Mouse (Mus musculus) hindbrain, embryonic 10.5 days (tissue): ENCODE data around the gene Grcc10. TPM values are rescaled to one million over a fixed set of nuclear protein-coding genes. Genes with fewer than 3 reads are reported as not detected.

Source experiments
- DNase-seq: peaks from one replicate; pipeline ENCODE4 v3.0.0-alpha.2; 2017; ENCODE audit warnings: low spot score
- H3K27ac ChIP-seq: fragments of 300-500 bp; sonication (generic); 2 replicates; pipeline ENCODE4 v1.5.1; 2016; ENCODE audit warnings: mild to moderate bottlenecking, moderate library complexity
- H3K27me3 ChIP-seq: fragments of 300-500 bp; sonication (generic); 2 replicates; pipeline ENCODE4 v1.6.1; 2016; ENCODE audit warnings: mild to moderate bottlenecking; ENCODE audit not compliant: poor library complexity, insufficient read depth, severe bottlenecking
- H3K36me3 ChIP-seq: fragments of 300-500 bp; sonication (generic); 2 replicates; pipeline ENCODE4 v1.6.1; 2016; ENCODE audit warnings: mild to moderate bottlenecking, moderate library complexity
- H3K4me1 ChIP-seq: fragments of 300-500 bp; sonication (generic); replicated peaks from 2 replicates; pipeline ENCODE4 v1.6.1; 2016; ENCODE audit warnings: mild to moderate bottlenecking
- H3K4me3 ChIP-seq: fragments of 300-500 bp; sonication (generic); 2 replicates; pipeline ENCODE4 v1.5.1; 2016; ENCODE audit warnings: mild to moderate bottlenecking, moderate library complexity
- H3K9me3 ChIP-seq: fragments of 300-500 bp; sonication (generic); 2 replicates; pipeline ENCODE4 v1.6.1; 2016; ENCODE audit warnings: mild to moderate bottlenecking, moderate library complexity
- WGBS: fragments of 180-500 bp; shearing (Covaris S2); methylation state at CpG from one replicate; pipeline ENCODE4 v1.1.7; 2016; 5-methylcytosine and 5-hydroxymethylcytosine counted together
- microRNA counts: library from miRNA; unstranded; fragments of <30 nt; microRNA quantifications from one replicate; lab custom pipeline; 2017
- polyA plus RNA-seq: library from polyadenylated mRNA; unstranded; fragments of >200 nt; fragmentation: Nextera tagmentation; extraction: Ambion mirVana; gene quantifications from 2 replicates; pipeline ENCODE4 v1.2.1, GENCODE M21; 2016

Grcc10 gene
- polyA plus RNA-seq, 1 experiment from 2014 or later, result 555 TPM

GRCm38 (mm10) chr6:124699962-124700610, 41.1 kb downstream of the Grcc10 start:
- H3K36me3 ChIP-seq, result peaks cover 77% of the 10 kb centered on the region
- DNase-seq, result no peak
- no peaks in the 10 kb centered on the region for H3K27me3 ChIP-seq
- H3K27ac ChIP-seq, result no peak overlapping the region
- peaks cover 5% of the 10 kb centered on the region; the same call in 1 of the 2 replicates for H3K4me1 ChIP-seq
- H3K9me3 ChIP-seq, result no peaks in the 10 kb centered on the region
- no peak overlapping the region for H3K4me3 ChIP-seq
- 84% methylated on average over 11 of the region's 11 CpGs for WGBS

- Histone ChIP-seq H3K36me3 (peaks cover 70% of the 10 kb centered on the region), H3K27me3 (no peaks in the 10 kb centered on the region), H3K4me1 (peaks cover 9% of the 10 kb centered on the region), H3K9me3 (no peaks in the 10 kb centered on the region), H3K4me3 (no peak overlapping the region), H3K27ac (no peak overlapping the region)
- DNase-seq, result no peak
- WGBS, result 81% methylated on average over 4 of the region's 4 CpGs
Observed at GRCm38 (mm10) chr6:124699366-124699765, 41.8 kb downstream of the Grcc10 start.

GRCm38 (mm10) chr6:124698751-124699150, 42.4 kb downstream of the Grcc10 start:
- H3K9me3 ChIP-seq, result no peaks in the 10 kb centered on the region
- H3K27me3 ChIP-seq, result no peaks in the 10 kb centered on the region
- no peak overlapping the region for H3K27ac ChIP-seq
- H3K4me1 ChIP-seq, result peaks cover 15% of the 10 kb centered on the region
- 83% methylated on average over 6 of the region's 6 CpGs for WGBS
- H3K36me3 ChIP-seq, result peaks cover 64% of the 10 kb centered on the region
- DNase-seq, result no peak
- H3K4me3 ChIP-seq, result no peak overlapping the region

GRCm38 (mm10) chr6:124696441-124697150, 44.6 kb downstream of the Grcc10 start:
- no peaks in the 10 kb centered on the region for H3K27me3 ChIP-seq
- peaks cover 42% of the 10 kb centered on the region for H3K36me3 ChIP-seq
- no peak for DNase-seq

DNA sequence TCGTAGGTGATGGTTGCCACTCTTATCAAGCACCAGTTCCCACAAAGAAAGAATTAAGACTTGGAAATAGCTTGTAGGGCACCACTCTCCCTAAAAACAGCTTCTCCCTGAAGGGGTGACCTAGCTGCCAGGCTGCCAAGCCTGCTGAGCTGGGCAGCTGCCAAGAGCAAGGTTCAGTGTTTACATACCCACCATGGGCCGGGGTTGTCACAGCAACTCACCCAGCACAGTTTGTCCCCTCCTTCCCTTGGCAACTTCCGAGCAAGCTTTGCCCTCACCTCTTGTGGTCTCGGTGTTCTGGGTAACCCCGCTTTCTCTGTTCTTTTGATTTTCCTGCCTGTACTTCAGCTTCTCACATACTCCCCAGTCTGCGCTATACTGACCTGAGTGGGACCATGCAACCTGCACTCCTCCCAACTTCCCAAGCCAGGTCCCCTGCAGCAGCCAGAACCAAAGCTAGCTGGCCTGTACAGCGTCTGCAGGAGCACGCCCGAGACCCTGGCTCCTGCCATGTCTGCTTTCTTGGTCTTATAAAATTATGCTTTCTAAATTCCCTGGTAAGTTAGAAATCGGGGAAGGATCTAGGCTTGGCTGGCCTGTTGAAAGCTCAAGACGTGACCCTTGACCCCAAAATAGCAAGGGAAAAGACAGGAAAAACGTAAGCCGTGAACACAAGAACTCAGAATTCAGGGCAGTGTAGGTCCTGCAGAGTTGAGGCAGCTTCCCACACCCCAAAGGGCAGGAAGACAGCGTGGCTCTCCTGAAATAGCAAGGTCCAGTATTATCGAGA, 46.8 kb downstream of the Grcc10 start:
- Histone ChIP-seq H3K27ac (no peak overlapping the region; the same call in 1 of the 2 replicates), H3K9me3 (no peaks in the 10 kb centered on the region), H3K36me3 (peaks cover 20% of the 10 kb centered on the region), H3K27me3 (no peaks in the 10 kb centered on the region), H3K4me1 (peaks cover 15% of the 10 kb centered on the region), H3K4me3 (no peak overlapping the region)
- no peak for DNase-seq
- WGBS, result 79% methylated on average over 15 of the region's 15 CpGs

More at GRCm38 (mm10) chr6:124696441-124697150, 44.6 kb downstream of the Grcc10 start:
- Histone ChIP-seq H3K9me3 (no peaks in the 10 kb centered on the region), H3K27ac (no peak overlapping the region), H3K4me1 (peaks cover 15% of the 10 kb centered on the region), H3K4me3 (no peak overlapping the region)
- 92% methylated on average over 7 of the region's 7 CpGs for whole genome bisulfite sequencing

- H3K4me3 ChIP-seq, result no peak overlapping the region
- H3K36me3 ChIP-seq, result peaks cover 10% of the 10 kb centered on the region
- H3K27ac ChIP-seq, result no peak overlapping the region
- no peaks in the 10 kb centered on the region for H3K9me3 ChIP-seq
- no peaks in the 10 kb centered on the region for H3K27me3 ChIP-seq
- WGBS, result 75% methylated on average over 15 of the region's 15 CpGs
- no peak for DNase-seq
- peaks cover 15% of the 10 kb centered on the region for H3K4me1 ChIP-seq
Observed at GRCm38 (mm10) chr6:124693243-124693981, 47.8 kb downstream of the Grcc10 start.

GRCm38 (mm10) chr6:124690517-124690916, 50.7 kb downstream of the Grcc10 start:
- peaks cover 10% of the 10 kb centered on the region for H3K4me1 ChIP-seq
- H3K27ac ChIP-seq, result no peak overlapping the region
- no peak for DNase-seq
- no peak overlapping the region for H3K4me3 ChIP-seq
- WGBS, result 96% methylated on average over 3 of the region's 3 CpGs
- H3K36me3 ChIP-seq, result peaks cover under 1% of the 10 kb centered on the region; the same call in 1 of the 2 replicates
- H3K9me3 ChIP-seq, result no peaks in the 10 kb centered on the region
- no peaks in the 10 kb centered on the region for H3K27me3 ChIP-seq

MicroRNA genes within 50 kb of the gene (microRNA counts, 519-probe panel; counts per million panel counts)
- 1,255 counts per million, percentile 77 among the panel's probes with 10 or more counts for microRNA mmu-miR-141 (lab: Ali Mortazavi, UCI)
- 1,255 counts per million, percentile 77 among the panel's probes with 10 or more counts for microRNA mmu-miR-200c (lab: Ali Mortazavi, UCI)

Other genes with a start within 250 kb of the Grcc10 start
- gene C1rl, start 248.3 kb downstream of the Grcc10 start, polyA plus RNA-seq, result 0.14 and 0.47 TPM in 2 replicates
- gene C1ra, start 229.0 kb downstream of the Grcc10 start, polyA plus RNA-seq, result 0.06 and 0.33 TPM in 2 replicates
- gene C1s1, start 199.0 kb downstream of the Grcc10 start, polyA plus RNA-seq, result 0.51 and 0.75 TPM in 2 replicates
- gene C1rb, start 171.1 kb downstream of the Grcc10 start, polyA plus RNA-seq, result not detected in 2 replicates
- not detected in 2 replicates for gene C1s2, start 105.3 kb downstream of the Grcc10 start, polyA plus RNA-seq
- gene Lpcat3, start 78.3 kb downstream of the Grcc10 start, polyA plus RNA-seq, result 39.6 and 43.6 TPM in 2 replicates
- 215 and 232 TPM in 2 replicates for gene Emg1, start 29.2 kb downstream of the Grcc10 start, polyA plus RNA-seq
- 410 and 445 TPM in 2 replicates for gene Phb2, start 29.0 kb downstream of the Grcc10 start, polyA plus RNA-seq
- 7.9 and 8.2 TPM in 2 replicates for gene Ptpn6, start 2.7 kb downstream of the Grcc10 start, polyA plus RNA-seq
- gene Gm45234, start 14.6 kb upstream of the Grcc10 start, polyA plus RNA-seq, result not detected in 2 replicates
- gene Atn1, start 15.2 kb upstream of the Grcc10 start, polyA plus RNA-seq, result 11.2 and 13.0 TPM in 2 replicates
- gene Eno2, start 28.3 kb upstream of the Grcc10 start, polyA plus RNA-seq, result 3.4 and 5.4 TPM in 2 replicates
- 2.5 and 4.8 TPM in 2 replicates for gene Lrrc23, start 38.4 kb upstream of the Grcc10 start, polyA plus RNA-seq
- gene Spsb2, start 67.3 kb upstream of the Grcc10 start, polyA plus RNA-seq, result 8.3 and 8.7 TPM in 2 replicates
- gene Tpi1, start 72.9 kb upstream of the Grcc10 start, polyA plus RNA-seq, result 794 and 931 TPM in 2 replicates
- 206 and 211 TPM in 2 replicates for gene Usp5, start 88.1 kb upstream of the Grcc10 start, polyA plus RNA-seq
- 232 and 255 TPM in 2 replicates for gene Cdca3, start 88.2 kb upstream of the Grcc10 start, polyA plus RNA-seq
- gene Gnb3, start 98.9 kb upstream of the Grcc10 start, polyA plus RNA-seq, result 0.44 and 0.76 TPM in 2 replicates
- 12.6 and 13.4 TPM in 2 replicates for gene P3h3, start 116.4 kb upstream of the Grcc10 start, polyA plus RNA-seq
- gene Gpr162, start 122.6 kb upstream of the Grcc10 start, polyA plus RNA-seq, result 2.3 and 5.0 TPM in 2 replicates
- gene Cd4, start 146.8 kb upstream of the Grcc10 start, polyA plus RNA-seq, result not detected in 2 replicates
- gene Lag3, start 170.3 kb upstream of the Grcc10 start, polyA plus RNA-seq, result 1.1 and 1.3 TPM in 2 replicates
- 271 and 416 TPM in 2 replicates for gene Ptms, start 178.7 kb upstream of the Grcc10 start, polyA plus RNA-seq
- 417 and 499 TPM in 2 replicates for gene Mlf2, start 190.0 kb upstream of the Grcc10 start, polyA plus RNA-seq
- 130 and 138 TPM in 2 replicates for gene Cops7a, start 224.2 kb upstream of the Grcc10 start, polyA plus RNA-seq